ENCODE assay signal across 26 mouse cellular contexts in the genomic region with DNA sequence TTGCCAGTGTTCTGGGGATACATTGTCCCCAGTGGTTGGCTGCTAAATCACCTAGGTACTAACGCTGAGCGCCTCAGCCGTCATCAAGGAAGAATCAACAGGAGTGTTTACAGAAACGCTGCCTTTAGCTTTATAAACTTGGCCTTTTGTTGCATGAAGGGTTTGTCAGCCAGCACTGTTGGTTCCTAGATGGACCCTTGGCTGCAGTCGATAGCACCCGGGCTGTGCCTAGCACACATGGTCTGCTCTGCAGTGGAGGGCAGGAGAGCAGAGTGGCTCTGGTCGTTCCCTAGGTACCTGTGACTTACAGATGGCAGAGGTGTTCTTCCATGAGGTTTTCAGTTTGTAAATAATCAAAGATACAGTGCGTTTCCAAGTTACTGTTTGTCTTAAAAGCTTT.
"Had no signal": no experiment of that assay in that cellular context is flagged by ENCODE, and none has a peak within 500 bp of the region (broad histone marks: within the 10 kb centered on the region; RNA-seq: fewer than 3 reads in every experiment).

No protein-coding gene starts in this region.

- H3K9me3 ChIP-seq: hindbrain, embryonic 10.5 days; hindbrain, embryonic 12.5 days; intestine, embryonic 15.5 days; limb, embryonic 13.5 days; limb, embryonic 15.5 days; liver, embryonic 12.5 days had no signal

- H3K4me1 ChIP-seq: hindbrain, embryonic 10.5 days; hindbrain, embryonic 12.5 days had no signal

- H3K36me3 ChIP-seq: hindbrain, embryonic 12.5 days; intestine, embryonic 15.5 days had no signal

- H3K9ac ChIP-seq: hindbrain, embryonic 12.5 days; hindbrain, embryonic 14.5 days; intestine, embryonic 15.5 days; limb, embryonic 13.5 days; limb, embryonic 15.5 days; liver, embryonic 12.5 days; liver, embryonic 14.5 days had no signal

- H3K4me3 ChIP-seq: gastrocnemius, adult 2 months; heart, adult 2 months; hindbrain, embryonic 10.5 days; hindbrain, embryonic 12.5 days; intestine, embryonic 15.5 days; limb, embryonic 13.5 days; limb, embryonic 15.5 days; liver, embryonic 12.5 days had no signal

- H3K27me3 ChIP-seq: hindbrain, embryonic 12.5 days; intestine, embryonic 15.5 days; limb, embryonic 13.5 days; limb, embryonic 15.5 days; liver, embryonic 12.5 days had no signal

- H3K4me2 ChIP-seq: heart, embryonic 11.5 days; hindbrain, embryonic 12.5 days; hindbrain, embryonic 14.5 days; intestine, embryonic 15.5 days; limb, embryonic 13.5 days; limb, embryonic 15.5 days; liver, embryonic 12.5 days had no signal

- H3K27ac ChIP-seq: gastrocnemius, adult 2 months; heart, adult 2 months; hindbrain, embryonic 10.5 days; hindbrain, embryonic 12.5 days; hindbrain, embryonic 14.5 days; intestine, embryonic 15.5 days; limb, embryonic 13.5 days; limb, embryonic 15.5 days; liver, embryonic 12.5 days; liver, embryonic 14.5 days had no signal

- ATAC-seq: hindbrain, embryonic 16.5 days; inflammation-experienced regulatory T-cells, adult 6 months; intestine, embryonic 15.5 days; intestine, postnatal 0 days; liver, embryonic 12.5 days had no signal

- DNase-seq: gastrocnemius, adult 2 months; gastrocnemius, postnatal 10 days; gastrocnemius, postnatal 25 days; heart, adult 2 months; heart, postnatal 10 days; heart, postnatal 4 days; kidney, adult 18-20 months; kidney, adult 8-10 months; kidney, postnatal 10 days; kidney, postnatal 25 days; kidney, postnatal 4 days; layer of hippocampus, adult 9-11 months; layer of hippocampus, postnatal 36 days; left cerebral cortex, postnatal 4 days had no signal
